Mouse (Mus musculus): ENCODE data around the gene Cgn. TPM values are rescaled to one million over a fixed set of nuclear protein-coding genes. Genes with fewer than 3 reads are reported as not detected.

Cgn gene
- polyA plus RNA-seq, 1 experiment from 2014 or later, result 8.1 TPM

DNA sequence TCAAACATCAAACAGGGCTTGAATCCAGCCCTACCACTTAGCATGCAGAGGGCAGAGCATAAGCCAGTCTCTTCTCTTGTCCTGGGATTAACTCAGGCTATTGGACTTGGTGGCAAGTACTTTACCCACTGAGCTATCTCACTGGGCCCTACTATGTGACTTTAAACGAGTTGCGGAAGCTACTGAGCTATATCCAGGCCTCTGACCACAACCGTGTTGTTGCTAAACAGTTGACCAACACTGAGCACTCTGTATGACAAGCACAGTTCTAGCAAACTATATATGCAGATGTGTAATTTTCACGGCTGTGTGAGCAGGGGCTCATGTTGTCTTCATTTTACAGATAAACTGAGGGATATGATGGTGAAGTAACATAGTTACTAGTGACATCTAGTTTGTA is 28.4 kb upstream of the Cgn start:
- no peaks in the 10 kb centered on the region for H3K36me3 ChIP-seq
- no peak overlapping the region for H3K4me3 ChIP-seq
- WGBS, result 84% methylated on average over 4 of the region's 4 CpGs

DNA sequence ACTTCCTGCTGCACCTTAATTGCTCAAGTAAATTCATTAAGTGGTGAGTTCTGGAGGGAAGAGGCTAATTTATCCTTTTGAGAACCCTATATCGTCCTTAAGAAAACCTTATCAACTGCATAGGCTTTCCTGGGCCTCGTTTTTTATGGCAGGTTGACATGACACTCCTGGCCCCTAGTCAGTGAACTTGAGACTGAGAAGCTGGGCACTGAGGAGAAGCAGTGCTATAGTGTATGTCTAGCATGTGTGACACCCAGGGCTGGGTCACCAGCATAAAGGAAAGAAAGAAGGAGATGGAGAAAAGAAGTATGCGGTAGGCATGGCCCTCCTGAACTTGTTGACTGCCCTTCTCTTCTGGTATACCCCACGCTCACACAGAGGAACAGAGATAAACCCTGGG is 27.8 kb upstream of the Cgn start:
- 74% methylated on average over 4 of the region's 4 CpGs for WGBS
- no peak for ATAC-seq (ENCODE audit: insufficient number of reproducible peaks, insufficient read depth, low FRiP score, low TSS enrichment)

More for the DNA sequence above, 28.4 kb upstream of the Cgn start:
- Histone ChIP-seq H3K27me3 (no peaks in the 10 kb centered on the region), H3K4me2 (replicated peaks) (no peak overlapping the region), H3K9ac (no peak overlapping the region), H3K27ac (no peak overlapping the region), H3K4me1 (no peaks in the 10 kb centered on the region), H3K9me3 (no peaks in the 10 kb centered on the region)
- no peak for ATAC-seq (ENCODE audit: insufficient number of reproducible peaks, insufficient read depth, low FRiP score, low TSS enrichment)

DNA sequence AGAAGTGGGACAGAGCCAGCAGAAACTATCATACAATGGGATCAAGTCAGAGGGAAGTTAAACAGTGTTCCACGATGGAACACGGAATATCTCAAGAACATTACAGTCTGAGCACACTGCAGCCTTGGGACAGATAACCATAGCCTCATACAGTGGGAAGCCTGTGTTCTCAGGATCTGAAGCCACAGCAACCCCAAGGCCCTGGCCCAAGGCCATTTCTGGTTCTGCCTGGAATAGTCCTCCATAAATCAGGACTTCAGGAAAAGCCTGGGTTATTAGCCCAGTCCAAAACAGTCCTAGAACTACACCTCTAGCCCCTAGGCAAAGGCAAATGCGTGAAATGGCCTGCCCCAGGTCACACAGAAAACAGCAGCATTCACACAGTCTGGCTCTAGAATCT is 27.4 kb upstream of the Cgn start:
- H3K4me1 ChIP-seq, result no peaks in the 10 kb centered on the region
- H3K9me3 ChIP-seq, result no peaks in the 10 kb centered on the region
- no peaks in the 10 kb centered on the region for H3K27me3 ChIP-seq
- no peaks in the 10 kb centered on the region for H3K36me3 ChIP-seq
- H3K4me2 ChIP-seq (replicated peaks), result no peak overlapping the region
- H3K27ac ChIP-seq, result no peak overlapping the region
- H3K4me3 ChIP-seq, result no peak overlapping the region
- no peak overlapping the region for H3K9ac ChIP-seq
- ATAC-seq (ENCODE audit: insufficient number of reproducible peaks, insufficient read depth, low FRiP score, low TSS enrichment), result no peak
- WGBS, result 79% methylated on average over 3 of the region's 3 CpGs

More for the DNA sequence above, 27.8 kb upstream of the Cgn start:
- Histone ChIP-seq H3K27me3 (no peaks in the 10 kb centered on the region), H3K9ac (no peak overlapping the region), H3K4me1 (no peaks in the 10 kb centered on the region), H3K4me2 (replicated peaks) (no peak overlapping the region), H3K4me3 (no peak overlapping the region), H3K9me3 (no peaks in the 10 kb centered on the region), H3K36me3 (no peaks in the 10 kb centered on the region), H3K27ac (no peak overlapping the region)

DNA sequence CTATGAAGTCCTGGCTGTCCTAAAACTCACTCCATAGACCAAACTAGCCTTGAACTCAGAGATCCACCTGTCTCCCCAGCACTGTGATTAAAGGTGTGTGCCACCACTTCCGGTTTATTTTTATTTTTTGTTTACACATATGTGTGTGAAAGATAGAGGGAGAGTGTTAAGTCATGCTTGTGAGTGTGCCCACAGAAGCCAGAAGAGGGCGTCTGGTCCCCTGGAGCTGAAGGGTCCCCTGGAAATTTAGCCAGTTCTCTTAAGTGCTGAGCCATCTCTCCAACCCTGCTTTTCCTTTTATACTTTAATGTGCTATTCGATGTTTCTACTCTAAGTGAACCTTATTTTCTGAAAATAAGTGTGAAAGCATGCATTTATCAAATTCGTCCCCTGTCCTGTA is 25.3 kb upstream of the Cgn start:
- Histone ChIP-seq H3K4me1 (no peaks in the 10 kb centered on the region), H3K27ac (no peak overlapping the region), H3K9me3 (no peaks in the 10 kb centered on the region), H3K9ac (no peak overlapping the region), H3K4me3 (no peak overlapping the region), H3K4me2 (replicated peaks) (no peak overlapping the region), H3K27me3 (no peaks in the 10 kb centered on the region), H3K36me3 (no peaks in the 10 kb centered on the region)
- WGBS, result 11% methylated on average over 4 of the region's 4 CpGs
- no peak for ATAC-seq (ENCODE audit: insufficient number of reproducible peaks, insufficient read depth, low FRiP score, low TSS enrichment)

DNA sequence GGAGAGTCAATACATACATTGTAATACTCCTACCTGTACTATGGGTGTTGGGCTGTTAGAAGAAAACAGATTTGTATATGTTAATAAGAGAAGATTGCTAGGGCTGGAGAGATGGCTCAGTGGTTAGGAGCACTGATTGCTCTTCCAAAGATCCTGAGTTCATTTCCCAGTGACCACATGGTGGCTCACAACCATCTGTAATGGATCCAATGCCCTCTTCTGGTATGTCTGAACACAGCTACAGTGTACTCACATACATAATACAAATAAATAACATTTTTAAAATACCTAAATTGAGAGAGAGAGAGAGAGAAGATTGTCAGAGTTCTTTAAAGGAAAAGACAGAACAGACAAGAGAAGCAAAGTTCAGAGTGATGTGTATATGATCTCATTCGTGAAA is 22.0 kb upstream of the Cgn start:
- no peak overlapping the region for H3K4me2 ChIP-seq (replicated peaks)
- ATAC-seq (ENCODE audit: insufficient number of reproducible peaks, insufficient read depth, low FRiP score, low TSS enrichment), result no peak
- H3K9ac ChIP-seq, result no peak overlapping the region
- no peaks in the 10 kb centered on the region for H3K9me3 ChIP-seq
- H3K4me3 ChIP-seq, result no peak overlapping the region
- 88% methylated on average over 1 of the region's 1 CpGs for WGBS
- H3K27me3 ChIP-seq, result no peaks in the 10 kb centered on the region
- H3K4me1 ChIP-seq, result no peaks in the 10 kb centered on the region
- no peak overlapping the region for H3K27ac ChIP-seq
- H3K36me3 ChIP-seq, result no peaks in the 10 kb centered on the region

DNA sequence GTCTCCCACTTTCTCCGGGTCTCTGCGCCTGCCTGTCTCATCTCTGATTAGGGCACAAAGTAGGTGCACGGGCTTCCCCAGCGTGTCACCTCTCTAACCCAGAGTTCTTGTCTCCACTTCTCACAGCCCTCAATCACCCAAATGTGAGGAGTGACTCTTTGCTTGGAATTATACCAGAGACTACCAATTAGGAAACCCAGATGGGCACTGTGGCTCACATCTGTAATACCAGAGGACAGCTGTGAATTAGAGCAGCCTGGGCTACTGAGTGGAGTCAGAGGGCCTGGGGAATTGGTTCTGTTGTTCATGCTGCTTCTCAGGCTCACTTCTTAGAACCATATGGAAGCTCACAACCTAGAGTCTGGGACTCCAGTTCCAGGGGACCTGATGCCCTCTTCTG is 18.7 kb upstream of the Cgn start:
- H3K27ac ChIP-seq, result no peak overlapping the region
- no peaks in the 10 kb centered on the region for H3K36me3 ChIP-seq
- no peak for ATAC-seq (ENCODE audit: insufficient number of reproducible peaks, insufficient read depth, low FRiP score, low TSS enrichment)
- H3K9me3 ChIP-seq, result no peaks in the 10 kb centered on the region
- WGBS, result 80% methylated on average over 4 of the region's 4 CpGs
- no peak overlapping the region for H3K4me2 ChIP-seq (replicated peaks)
- no peaks in the 10 kb centered on the region for H3K27me3 ChIP-seq
- H3K4me1 ChIP-seq, result no peaks in the 10 kb centered on the region
- no peak overlapping the region for H3K9ac ChIP-seq
- no peak overlapping the region for H3K4me3 ChIP-seq

DNA sequence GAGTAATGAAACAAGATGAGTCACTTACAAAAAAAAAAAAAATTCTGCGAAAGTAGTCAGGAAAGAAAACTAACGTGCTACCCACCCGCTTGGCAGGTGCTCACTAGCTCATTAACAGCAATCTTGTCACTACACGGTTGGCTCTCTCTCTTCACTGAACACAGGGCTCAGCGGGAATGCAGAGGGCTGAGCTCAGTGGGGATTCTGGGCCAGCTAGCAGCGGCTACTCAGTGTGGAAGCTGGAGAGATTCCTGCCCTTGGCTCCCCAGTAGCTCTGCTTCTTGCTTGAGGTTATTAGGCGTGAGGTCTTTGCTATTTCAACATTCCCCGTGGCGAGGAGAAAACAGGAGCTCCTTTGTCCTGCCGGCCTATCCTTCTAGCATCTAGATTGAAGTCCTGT is 17.9 kb upstream of the Cgn start:
- H3K36me3 ChIP-seq, result no peaks in the 10 kb centered on the region
- no peak overlapping the region for H3K9ac ChIP-seq
- ATAC-seq (ENCODE audit: insufficient number of reproducible peaks, insufficient read depth, low FRiP score, low TSS enrichment), result no peak
- no peaks in the 10 kb centered on the region for H3K9me3 ChIP-seq
- no peaks in the 10 kb centered on the region for H3K4me1 ChIP-seq
- no peak overlapping the region for H3K27ac ChIP-seq
- H3K4me2 ChIP-seq (replicated peaks), result no peak overlapping the region
- no peaks in the 10 kb centered on the region for H3K27me3 ChIP-seq
- H3K4me3 ChIP-seq, result no peak overlapping the region
- 8% methylated on average over 10 of the region's 10 CpGs for WGBS

DNA sequence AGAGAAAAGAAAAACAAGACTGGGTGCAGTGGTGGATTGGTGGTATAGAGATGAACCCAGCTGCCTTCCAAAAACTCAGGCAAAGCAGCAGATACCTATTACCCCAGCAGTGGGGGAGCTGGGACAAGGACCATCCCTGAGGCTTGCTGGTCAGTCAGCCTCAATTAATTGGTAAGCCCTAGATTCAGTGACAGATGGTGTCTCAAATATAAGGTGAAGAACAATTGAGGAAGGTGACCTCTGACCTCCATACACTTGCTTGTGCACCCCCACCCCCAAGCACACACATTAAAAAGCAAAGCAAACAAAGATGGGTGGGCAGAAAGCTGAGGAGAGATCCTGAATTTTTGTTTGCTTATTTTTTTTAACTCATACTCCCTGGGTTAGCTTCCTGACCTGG is 9.9 kb upstream of the Cgn start:
- no peaks in the 10 kb centered on the region for H3K9me3 ChIP-seq
- no peak for ATAC-seq (ENCODE audit: insufficient number of reproducible peaks, insufficient read depth, low FRiP score, low TSS enrichment)
- no peaks in the 10 kb centered on the region for H3K4me1 ChIP-seq
- no peaks in the 10 kb centered on the region for H3K36me3 ChIP-seq
- H3K4me2 ChIP-seq (replicated peaks), result no peak overlapping the region
- H3K27me3 ChIP-seq, result no peaks in the 10 kb centered on the region
- no peak overlapping the region for H3K4me3 ChIP-seq
- no peak overlapping the region for H3K27ac ChIP-seq
- no peak overlapping the region for H3K9ac ChIP-seq

DNA sequence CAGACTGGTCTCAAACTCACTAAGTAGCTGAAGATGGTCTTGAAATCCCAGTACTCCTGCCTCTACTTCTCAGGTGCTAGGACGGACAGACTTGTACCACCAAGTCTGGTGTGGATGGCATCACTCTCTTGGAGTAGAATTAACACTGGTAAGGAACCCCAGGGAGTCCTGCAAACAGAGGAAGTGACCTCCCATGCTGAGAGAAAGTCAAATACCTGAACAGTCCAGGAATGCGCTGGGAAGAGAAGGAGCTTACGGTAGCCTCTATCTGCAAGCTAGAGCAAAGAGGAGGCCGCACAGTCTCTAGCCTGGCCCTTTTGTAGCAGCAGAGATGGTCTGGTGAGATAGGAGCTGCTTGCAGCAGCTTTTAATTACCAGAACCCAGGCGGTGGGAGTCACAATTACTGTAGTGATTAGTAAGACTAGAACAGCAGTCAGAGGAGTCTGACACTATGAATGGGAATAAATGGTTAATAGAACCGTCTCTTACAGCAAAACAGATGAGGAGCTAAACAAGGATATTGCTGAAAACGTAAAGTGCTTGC is 9.4 kb upstream of the Cgn start:
- ATAC-seq (ENCODE audit: insufficient number of reproducible peaks, insufficient read depth, low FRiP score, low TSS enrichment), result no peak
- no peak overlapping the region for H3K27ac ChIP-seq
- WGBS, result 43% methylated on average over 7 of the region's 7 CpGs
- H3K4me1 ChIP-seq, result no peaks in the 10 kb centered on the region
- H3K27me3 ChIP-seq, result no peaks in the 10 kb centered on the region
- H3K9me3 ChIP-seq, result no peaks in the 10 kb centered on the region
- no peak overlapping the region for H3K4me3 ChIP-seq
- H3K9ac ChIP-seq, result no peak overlapping the region
- no peak overlapping the region for H3K4me2 ChIP-seq (replicated peaks)
- H3K36me3 ChIP-seq, result no peaks in the 10 kb centered on the region

DNA sequence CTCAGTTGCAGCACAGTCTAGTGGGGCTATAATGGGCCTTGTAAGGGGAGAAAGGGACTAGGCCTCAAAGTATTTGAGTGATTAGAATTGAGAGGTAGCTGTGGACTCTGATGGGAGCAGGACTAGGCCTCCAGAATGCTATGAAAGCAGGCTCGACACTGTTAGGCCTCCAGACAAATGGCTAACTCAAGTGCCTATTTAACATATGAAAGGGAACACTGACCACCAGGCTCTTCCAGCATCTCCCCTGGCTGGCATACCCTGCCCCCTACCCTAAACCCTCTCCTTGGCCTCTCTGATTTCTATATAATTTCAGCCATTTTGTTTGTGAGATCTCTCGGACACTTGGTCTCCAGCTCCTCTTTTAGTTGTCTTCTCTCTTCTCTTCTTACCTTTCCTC is 8.1 kb upstream of the Cgn start:
- WGBS, result 74% methylated on average over 2 of the region's 2 CpGs
- no peaks in the 10 kb centered on the region for H3K4me1 ChIP-seq
- no peak overlapping the region for H3K4me3 ChIP-seq
- no peak overlapping the region for H3K9ac ChIP-seq
- H3K27ac ChIP-seq, result no peak overlapping the region
- H3K9me3 ChIP-seq, result no peaks in the 10 kb centered on the region
- H3K36me3 ChIP-seq, result no peaks in the 10 kb centered on the region
- no peaks in the 10 kb centered on the region for H3K27me3 ChIP-seq
- ATAC-seq (ENCODE audit: insufficient number of reproducible peaks, insufficient read depth, low FRiP score, low TSS enrichment), result no peak
- no peak overlapping the region for H3K4me2 ChIP-seq (replicated peaks)

DNA sequence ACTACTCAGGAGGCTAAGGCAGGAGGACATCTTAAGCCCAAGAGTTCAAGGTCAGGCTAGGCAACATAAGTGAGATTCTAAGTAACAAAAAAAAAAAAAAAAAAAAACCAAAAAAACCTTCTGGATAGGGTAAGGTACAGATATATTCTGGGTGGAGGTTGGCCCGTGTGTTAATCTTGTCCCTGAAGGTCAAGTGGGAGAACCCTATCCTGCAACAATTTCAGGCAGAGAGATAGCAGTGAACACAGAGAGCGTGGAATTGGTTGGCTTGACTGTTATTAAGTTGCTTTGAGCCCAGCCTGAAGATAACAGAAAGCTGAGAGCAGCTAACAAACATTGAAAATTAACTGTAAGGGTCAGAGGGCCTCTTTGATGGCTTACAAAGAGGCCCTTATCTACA is 7.4 kb upstream of the Cgn start:
- 72% methylated on average over 2 of the region's 2 CpGs for WGBS
- H3K4me3 ChIP-seq, result no peak overlapping the region

DNA sequence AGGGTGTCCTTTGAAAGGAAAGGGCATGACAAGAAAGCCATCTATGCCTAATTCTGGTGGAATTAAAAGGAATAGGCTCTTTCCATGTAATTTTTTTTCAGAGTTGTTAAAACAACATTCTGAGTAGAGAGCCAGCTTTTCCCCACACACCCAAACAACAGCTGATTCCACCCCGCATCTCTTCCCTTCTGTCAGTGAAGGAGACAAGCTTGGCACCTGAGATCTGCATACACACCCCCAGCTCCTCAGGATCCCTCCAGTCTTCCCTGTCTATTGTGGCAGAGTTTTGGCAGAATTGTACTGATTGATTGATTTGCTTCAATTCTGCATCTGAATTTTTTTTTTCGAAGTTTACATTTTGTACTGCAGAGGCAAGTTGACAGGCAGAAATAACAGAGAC is 6.0 kb upstream of the Cgn start:
- Histone ChIP-seq H3K9me3 (no peaks in the 10 kb centered on the region), H3K9ac (no peak overlapping the region), H3K36me3 (no peaks in the 10 kb centered on the region), H3K4me2 (replicated peaks) (no peak overlapping the region), H3K27ac (no peak overlapping the region), H3K4me3 (no peak overlapping the region), H3K4me1 (no peaks in the 10 kb centered on the region), H3K27me3 (no peaks in the 10 kb centered on the region)
- ATAC-seq (ENCODE audit: insufficient number of reproducible peaks, insufficient read depth, low FRiP score, low TSS enrichment), result no peak
- whole genome bisulfite sequencing, result 77% methylated on average over 2 of the region's 2 CpGs

More for the DNA sequence above, 7.4 kb upstream of the Cgn start:
- Histone ChIP-seq H3K36me3 (no peaks in the 10 kb centered on the region), H3K4me2 (replicated peaks) (no peak overlapping the region), H3K27ac (no peak overlapping the region), H3K27me3 (no peaks in the 10 kb centered on the region), H3K4me1 (no peaks in the 10 kb centered on the region), H3K9ac (no peak overlapping the region), H3K9me3 (no peaks in the 10 kb centered on the region)
- ATAC-seq (ENCODE audit: insufficient number of reproducible peaks, insufficient read depth, low FRiP score, low TSS enrichment), result no peak

DNA sequence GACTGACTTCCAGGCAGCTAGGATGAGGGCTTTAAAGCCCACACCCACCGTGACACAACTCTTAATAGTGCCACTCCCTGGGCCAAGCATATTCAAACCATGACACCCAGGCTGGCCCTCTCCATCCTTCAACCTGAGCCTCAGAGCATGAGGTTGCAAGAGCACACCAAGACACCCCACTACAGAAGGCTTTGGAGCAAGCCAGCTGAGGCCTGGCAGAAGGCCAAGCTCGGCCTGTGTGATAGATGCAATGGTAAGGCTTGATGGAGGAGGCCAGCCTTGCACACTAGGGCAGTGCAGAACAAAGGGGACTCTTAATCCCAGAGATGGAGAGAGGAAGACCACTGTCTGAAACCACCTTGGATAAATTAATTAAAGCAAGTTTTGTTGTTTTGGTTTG is 3.2 kb upstream of the Cgn start:
- H3K36me3 ChIP-seq, result no peaks in the 10 kb centered on the region
- no peak for ATAC-seq (ENCODE audit: insufficient number of reproducible peaks, insufficient read depth, low FRiP score, low TSS enrichment)
- 86% methylated on average over 2 of the region's 2 CpGs for WGBS
- H3K27ac ChIP-seq, result no peak overlapping the region
- H3K27me3 ChIP-seq, result peaks cover 4% of the 10 kb centered on the region; the same call in 1 of the 2 replicates
- no peaks in the 10 kb centered on the region for H3K9me3 ChIP-seq
- no peak overlapping the region for H3K9ac ChIP-seq
- H3K4me3 ChIP-seq, result no peak overlapping the region
- H3K4me2 ChIP-seq (replicated peaks), result no peak overlapping the region
- peaks cover 5% of the 10 kb centered on the region for H3K4me1 ChIP-seq
